Mouse (Mus musculus) mouse trophoblast stem cell (cell line): Measurements from ENCODE around the gene Stat5b.

Source experiments
- in situ Hi-C, 2 experiments: fragments of 300-500 bp; cut with MseI, MboI; formaldehyde crosslinking; loops; 2 replicates in 1 of 2; 3 replicates in 1 of 2; pipeline ENCODE4 v1.15.1; 2025

Stat5b gene

DNA sequence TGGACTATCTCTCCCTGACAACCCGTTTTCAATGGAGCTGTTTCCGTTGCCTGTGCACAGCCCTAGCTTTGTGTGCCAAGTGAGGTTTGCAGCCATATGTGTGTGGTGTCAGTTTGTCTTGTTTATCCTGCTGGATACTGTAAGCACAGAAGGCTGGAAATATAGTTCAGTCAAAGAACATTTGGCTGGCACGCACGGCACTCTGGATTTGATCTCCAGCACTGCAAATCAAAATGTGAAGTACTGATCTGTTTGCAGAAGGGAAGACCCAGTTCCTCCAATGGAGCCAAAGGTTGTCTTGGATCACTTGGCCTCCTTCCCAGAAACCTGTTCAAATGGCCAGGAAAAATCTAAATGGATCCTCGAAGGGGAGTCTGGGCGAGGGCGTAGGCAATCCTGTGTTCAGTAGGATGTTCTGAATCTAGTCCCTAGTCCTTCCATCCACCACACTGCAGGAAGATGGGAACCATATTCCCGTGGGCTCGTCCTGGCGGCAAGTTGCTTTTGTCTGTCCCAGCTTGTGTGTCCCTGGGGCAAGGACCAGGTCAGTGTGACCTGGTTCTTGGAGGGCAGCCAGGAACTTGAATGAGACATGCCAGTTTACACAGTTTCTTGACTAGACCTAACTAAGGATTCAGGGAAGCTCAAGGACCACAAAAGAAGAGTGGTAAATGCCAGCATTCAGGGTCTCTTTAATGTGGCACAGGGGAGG, 19.9 kb upstream of the Stat5b start:
- in situ Hi-C loops: no loop called here

DNA sequence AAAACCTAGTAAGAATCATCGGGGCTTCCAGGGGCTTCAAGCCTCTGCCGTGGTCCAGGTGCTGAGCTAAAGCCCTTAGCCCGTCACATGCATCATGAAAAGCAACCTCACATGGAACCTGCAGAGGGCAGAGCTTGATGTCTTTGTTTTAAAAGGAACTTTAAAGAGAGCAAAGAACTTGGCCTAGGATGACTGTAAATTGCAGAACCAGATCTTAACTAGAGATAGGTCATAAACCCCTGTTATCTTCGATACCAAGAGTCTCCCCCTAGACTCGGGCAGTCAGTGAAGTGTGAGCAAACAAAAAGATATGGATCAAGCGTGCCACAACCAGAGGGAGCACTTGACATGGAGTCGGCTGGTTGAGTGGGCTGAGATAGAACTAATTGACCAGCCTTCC, 15.1 kb upstream of the Stat5b start:
- in situ Hi-C loops: no loop called here

DNA sequence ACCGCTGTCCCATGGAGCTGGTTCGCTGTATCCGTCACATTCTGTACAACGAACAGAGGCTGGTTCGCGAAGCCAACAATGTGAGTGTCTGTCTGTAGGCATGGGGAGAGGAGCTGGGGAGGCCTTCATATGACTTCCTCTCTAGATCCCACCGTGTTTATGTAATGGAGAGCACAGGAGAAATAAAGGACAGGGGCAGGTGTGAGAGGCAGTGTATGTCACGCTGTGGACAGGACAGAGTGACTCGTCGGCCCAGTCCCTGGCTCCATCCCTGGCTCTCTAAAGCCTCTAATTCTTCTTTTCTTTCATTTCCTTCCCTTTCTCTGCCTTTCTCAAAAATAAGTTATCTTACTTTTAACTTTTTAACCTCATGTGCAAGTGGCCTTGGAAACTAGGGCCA, 12.6 kb upstream of the Stat5b start:
- in situ Hi-C loops: no loop called here

DNA sequence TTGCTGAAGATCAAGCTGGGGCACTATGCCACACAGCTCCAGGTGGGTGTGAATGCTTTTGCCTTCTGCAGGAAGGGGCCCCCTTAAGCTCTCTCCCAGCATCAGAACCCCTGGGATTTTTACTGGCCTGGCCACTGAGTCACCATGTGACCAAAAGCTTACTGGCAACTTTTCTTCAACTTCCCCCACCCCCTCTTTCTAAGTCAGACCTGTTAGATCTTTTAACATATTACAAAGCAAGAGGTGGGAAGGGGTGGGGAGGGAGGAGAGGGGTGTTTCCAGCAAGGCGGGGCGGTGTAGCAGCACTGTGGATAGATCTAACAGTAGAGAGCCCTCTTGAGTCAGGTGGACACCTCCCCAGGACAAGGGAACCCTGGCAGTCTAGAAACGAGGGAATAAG, 11.3 kb upstream of the Stat5b start:
- in situ Hi-C loops: no loop called here

DNA sequence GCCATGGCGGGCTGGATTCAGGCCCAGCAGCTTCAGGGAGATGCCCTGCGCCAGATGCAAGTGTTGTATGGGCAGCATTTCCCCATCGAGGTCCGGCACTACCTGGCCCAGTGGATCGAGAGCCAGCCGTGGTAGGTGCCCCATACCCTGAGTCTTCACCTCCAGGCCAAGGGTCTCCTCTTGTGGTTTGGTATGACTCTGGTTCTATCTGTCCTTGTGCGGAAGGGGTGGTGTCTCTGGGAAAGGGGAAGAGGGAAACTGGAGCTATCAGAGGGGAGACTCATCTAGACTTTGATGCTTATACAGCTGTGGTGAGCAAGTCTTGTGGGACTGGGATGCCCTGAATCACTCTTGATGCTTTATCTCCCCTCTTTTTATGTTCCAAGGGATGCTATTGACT, 10.8 kb upstream of the Stat5b start:
- in situ Hi-C loops: no loop called here

DNA sequence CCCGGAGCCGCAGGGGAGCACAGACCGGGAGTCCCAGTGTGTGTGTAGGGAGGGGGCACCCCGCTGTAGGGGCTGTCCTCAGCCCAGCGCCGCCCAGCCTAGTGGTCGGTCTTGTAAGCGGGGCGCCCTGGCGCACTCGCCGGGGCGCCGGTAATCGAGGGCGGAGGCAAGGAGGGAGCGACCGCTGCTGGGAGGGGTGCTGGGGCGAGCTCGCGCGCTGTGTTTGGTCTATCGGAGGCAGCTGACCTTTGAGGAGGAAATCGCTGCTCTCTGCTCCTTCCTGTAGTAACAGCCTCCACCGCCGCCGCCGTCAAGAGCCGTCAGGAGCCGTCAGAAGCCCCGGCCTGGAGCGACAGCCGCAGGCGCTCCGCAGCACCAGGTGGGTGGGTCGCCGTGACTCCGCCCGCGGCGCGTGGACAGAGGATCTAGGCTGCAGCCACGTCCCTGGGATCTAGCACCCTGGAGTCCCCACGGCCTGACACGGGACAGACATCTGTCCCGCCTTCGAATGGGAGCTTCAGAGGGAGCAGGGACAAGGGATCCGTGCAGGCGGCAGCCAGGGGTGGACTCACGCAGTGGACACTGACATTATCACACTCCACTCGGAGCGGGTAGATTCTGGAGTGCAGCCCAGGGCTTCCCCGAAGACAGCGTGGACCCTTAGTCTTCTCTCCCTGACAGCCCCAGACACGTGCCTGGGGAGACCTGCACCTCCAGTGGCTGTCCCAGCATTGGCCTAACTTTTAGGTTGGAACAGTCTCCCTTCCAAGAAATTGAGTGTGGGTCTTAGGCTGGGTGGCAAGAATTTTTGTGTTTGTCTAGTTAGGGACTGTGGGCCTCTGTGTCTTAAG, 9.9 kb upstream of the Stat5b start:
- in situ Hi-C loops: no loop called here

DNA sequence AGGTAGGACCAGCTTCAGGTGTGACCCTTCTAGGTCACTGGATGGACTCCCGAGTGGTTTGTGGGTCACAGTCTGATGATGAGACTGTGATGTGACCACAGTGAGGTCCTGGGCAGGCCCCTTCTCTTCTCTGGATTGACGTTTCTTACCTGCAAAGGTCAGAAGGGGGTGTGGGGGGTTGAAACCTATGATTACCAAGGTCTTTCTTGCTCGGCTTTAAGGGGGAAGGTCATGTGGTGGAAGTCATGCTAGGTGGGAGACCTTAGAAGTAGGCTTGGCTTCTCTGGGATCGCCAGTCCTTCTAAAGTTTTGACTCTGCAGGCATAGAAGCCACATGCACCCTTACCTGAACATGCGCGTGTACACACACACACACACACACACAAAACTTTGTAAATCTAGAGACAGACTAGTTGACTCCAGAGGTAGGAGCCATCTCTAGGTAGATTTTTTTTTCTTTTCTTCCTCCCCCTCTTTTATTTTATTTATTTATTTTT, 9.1 kb upstream of the Stat5b start:
- in situ Hi-C loops: no loop called here

DNA sequence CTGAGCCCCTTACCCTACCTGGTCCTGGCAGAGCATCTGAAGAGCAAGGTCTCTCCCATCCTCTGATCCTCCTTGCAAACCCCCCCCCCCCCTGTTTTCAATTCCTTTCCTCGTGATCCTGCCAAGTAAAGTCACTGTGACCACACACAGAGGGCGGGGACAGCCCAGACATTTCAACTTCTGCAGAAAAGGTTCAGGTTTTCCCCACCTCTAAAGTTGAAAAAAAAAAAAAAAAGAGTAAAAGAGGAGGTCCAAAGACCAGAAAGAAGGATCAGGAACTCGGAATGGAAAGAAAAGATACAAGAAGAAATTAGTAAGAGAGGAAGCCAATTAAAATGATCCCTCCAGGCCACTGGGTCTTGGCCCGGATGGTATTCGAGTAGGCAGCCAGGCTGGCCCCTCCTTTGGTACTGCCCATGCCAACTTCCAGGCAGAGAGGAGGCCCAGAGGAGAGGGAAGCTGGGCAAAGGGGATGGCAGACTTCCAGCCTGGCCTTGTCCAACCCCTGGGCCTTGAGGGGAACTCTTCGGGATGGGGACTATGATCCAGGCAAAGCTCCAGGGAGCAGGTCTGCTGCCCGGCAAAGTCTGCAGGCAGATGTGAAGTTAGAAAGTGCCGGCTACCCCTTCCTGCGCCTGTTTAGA, 8.5 kb upstream of the Stat5b start, which contains the start of gene Stat5a:
Gene Stat5a (plus strand): TSS at position 417 of the 644 bp plus-strand sequence.
- in situ Hi-C loops: no loop called here

DNA sequence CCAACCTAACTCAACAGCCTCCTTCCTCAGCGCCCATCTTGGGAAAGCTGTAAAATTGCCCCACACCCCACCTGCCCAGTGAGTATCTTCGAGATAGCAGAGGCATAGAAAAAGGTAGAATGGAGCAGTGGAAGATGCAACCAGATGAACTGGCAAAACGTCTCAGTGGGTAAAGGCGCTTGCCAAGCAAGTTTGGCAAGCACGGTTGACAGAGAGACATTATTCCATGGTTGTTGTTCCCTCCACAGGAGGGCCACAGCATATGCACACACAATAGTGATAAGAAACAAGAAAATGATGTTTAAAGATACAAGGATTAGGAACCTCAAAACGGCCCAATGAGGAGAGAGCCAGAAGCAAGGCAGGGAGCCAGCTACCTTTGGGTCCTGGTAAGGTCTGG, 7.4 kb upstream of the Stat5b start:
- in situ Hi-C loops: no loop called here

DNA sequence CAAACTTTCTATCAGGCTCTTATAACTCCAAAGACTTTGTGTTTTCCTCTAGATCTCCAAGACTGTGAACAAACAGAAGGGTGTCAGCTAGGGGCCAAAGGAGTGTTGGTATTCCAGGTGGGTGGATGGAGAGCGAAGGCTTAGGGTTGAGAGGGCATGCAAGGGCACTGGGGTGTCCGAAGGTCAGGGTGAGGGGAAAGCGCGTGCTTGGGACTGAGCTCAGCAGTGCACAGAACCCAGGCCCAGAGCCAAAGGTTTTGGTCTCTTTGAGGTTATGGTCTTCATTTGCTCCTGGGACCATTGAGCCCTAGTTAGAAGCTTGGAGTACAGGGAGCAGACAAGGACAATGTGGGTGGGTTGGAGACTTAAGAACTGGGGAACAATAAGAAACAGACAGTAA, 4.7 kb upstream of the Stat5b start:
- in situ Hi-C loops: no loop called here

DNA sequence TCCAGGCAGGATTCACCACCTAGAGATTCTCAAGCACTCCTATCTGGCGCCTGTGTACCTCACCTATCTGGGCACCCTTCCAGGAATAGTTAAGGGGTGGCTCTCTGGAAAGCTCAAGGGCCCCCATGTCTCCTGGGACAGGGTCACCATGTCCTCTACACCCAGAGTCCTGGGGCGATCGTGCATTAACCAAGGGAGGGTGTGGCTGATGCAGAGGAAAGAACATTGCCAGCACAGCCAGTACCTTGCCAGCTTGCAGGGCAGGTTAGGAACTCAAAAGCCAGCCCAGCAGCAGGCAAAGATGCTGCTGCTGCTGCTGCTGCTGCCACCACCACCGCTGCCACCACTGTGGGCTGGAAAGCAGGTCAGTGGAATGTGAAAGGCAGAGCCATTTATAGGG, 3.7 kb upstream of the Stat5b start:
- in situ Hi-C loops: no loop called here

DNA sequence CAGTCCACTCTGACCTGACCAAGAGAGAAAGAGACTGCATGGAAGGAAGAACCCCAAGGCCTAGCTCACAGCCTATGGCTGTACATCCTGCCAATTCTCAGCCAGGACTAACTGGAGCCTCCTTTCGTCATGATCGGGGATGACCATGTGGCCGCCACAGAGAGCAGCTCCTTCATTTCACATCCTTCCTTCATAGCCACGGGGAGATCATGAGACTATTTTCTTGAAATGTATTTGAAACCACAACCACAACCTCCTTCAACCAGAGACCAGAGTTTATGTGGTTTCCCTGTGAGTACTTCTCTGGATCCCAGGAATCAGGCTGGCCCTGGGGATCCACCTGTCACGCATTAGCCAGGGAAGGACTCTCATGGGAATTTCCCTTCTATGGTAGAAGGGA, 2.5 kb upstream of the Stat5b start:
- in situ Hi-C loops: no loop called here

DNA sequence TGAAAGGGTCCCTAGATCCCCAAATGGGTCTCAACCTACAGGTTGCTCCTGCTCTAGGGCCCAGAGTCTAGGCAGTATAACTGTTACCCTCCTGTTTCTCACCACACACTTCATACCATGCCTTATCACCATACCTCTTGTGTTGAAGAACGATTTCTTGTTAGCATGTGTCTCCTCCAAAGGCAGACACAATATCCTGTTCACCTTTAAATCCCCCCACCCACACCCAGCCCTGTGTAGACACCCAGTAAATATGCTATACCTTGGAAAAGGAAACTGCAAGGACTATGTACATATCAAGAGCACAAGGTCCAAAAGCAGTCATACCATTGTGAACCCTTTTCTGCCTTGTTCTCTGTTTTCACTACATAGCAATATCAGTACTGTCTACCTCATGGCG, 1.6 kb upstream of the Stat5b start:
- in situ Hi-C loops: no loop called here

DNA sequence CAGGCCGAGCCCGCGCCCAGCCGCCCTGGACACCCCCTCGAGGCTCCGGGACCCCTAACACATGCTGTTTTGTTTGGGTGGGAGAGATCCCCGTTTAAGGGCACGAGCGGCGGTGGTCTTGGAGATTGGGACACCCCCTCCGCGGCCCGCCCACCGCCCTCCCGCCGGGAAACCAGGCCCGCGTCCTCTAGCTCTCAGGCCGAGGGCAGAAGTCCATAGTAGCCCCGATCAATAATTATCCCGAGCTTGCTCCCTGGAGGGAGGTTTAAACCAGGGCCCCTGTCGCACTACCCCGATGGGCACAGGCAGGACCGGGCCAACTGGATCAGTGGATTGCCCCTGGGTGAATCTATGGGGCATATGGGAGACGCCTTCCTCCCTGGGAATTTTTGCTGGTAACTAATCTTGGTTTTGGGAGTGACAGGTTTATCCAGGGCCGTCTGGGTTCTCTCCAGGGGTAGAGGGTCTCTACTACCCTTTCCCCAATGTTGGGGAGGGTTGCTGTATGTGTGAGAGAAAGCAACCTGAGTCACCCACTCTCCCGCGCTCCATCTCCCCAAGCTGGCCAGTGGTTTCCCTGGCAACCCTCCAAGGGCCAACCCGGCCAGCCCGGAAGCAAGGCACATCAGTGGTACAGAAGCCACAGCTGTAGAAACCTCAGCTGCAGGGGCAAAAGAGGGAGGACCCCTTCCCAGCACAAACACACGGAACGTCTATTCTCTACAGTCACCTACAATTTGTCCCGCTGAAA, 429 bp upstream of the Stat5b start:
- in situ Hi-C loops: no loop called here

DNA sequence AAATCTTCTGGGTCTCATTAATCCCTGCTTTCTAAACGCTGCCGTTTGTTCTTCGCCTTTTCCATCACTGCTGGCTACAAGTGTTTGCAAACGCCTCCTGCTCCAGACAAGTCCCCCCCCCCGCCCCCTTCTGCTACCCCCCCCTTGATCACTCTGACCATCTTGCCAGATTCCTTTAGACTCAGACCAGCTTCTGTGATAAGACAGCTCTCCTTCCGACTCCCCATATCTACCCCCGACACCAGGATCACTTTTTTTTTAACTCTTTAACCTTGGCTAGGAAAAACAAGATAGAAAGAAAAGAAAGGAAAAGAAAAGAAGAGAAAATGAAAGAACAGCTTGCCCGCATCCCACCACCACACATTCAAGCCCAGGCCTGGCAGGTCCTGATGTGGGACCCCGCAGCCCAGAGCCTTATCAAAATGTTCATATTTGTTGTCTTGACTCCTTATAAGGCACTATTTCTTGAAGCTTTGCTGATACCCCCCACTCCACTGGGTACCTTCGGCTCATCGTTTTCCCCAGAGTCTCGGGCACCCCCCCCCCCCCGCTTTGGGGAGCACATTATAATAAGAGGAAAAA, 977 bp downstream of the Stat5b start:
- in situ Hi-C loops: no loop called here

DNA sequence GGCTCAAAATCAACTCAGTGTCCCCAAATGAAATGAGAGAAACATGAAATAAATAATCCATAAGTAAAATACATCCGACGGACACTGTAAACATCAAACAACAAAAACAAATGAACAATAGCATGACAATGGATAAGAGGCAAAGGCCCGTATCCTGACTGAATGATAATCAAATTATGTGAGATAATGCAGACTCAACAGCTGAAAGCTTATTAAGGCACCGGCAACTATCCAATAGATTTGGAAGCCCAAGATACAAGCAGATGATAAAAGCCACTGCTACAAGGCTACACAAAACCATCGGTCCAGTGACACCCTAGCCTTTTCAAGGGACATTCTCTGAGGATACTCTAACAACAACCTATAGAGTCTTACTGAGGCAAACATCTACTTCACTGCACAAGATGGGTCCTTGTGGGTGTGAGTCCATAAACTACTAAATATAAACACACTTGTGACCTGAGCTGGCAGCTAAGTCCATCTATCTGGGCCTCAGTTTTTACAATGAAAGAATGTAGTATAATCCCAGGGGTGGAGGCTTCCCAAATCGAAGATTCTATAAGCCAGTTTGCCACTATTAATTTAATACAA, 1.6 kb downstream of the Stat5b start:
- in situ Hi-C loops: no loop called here

DNA sequence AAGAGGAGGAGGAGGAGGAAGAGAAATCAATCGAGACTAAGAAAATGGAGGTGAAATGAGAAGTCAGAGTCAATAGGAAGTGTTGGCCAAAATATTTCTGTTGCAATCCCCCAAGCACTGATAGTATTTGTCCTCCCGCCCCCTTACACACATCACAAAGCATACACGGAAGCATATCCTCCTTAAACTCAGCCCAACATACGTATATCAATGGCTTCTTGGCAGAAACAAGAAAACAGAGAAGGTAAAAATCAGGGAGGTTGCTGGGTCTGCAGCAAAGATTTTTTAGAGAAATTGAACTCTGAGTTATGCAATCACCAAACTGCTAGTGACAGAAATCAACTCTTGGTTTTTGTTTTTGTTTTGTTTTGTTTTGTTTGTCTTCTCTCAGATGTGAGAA, 2.4 kb downstream of the Stat5b start:
- in situ Hi-C loops: no loop called here

DNA sequence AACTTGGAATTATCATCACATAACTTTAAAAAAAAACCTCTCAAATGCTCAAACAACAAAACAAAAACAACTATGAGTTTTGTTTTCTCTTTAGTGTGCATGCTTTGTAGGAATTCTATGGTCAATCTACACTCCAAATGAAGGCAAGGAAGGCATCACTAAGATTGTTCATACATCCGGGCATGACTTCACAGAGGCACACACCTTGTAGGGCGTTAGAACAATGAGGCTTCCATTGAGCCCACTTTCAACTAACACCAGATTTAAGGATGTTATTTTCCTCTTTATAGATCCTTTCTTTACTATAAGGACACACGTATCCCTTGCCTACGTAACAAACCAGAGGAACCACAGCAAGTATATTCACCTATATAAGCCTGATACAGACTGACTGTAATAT, 3.0 kb downstream of the Stat5b start:
- in situ Hi-C loops: no loop called here

DNA sequence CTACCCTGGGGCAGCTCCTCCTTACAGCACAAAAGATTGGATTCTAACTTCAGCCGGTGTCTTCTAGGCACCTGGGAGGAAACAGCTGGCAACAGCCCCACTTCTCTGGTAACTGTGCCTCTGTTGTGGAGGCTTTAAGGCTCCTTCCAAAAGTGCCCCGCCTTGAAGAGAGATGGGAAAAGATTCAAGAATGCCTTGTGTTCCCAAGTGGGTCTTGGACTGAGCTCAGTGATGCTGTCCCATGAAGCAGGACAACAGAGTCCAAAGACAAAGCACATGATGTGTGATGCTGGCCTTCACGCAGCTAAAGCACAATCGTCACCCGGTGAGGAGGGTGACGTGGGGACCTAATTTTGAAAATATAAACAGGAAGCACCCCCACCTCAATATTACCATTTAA, 4.7 kb downstream of the Stat5b start:
- in situ Hi-C loops: no loop called here

DNA sequence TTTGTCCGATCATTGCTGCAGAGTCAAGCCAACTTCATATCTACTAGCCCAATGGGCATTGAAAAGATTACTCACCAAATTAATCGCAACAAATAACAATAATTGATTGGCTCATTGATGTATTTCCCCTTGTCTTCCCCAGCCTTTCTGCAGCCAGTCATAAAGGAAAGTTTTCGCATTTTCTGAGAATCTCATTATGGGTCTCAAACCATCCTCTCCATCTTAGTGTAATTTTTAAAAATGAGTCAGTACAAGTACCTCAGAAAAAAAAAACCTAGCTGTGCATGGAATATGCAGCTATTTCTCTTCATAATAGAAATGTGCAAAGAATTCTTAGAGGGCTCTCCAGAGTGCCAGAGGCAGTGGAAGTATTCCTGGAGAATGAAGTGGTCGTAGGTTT, 6.4 kb downstream of the Stat5b start:
- in situ Hi-C loops: no loop called here

DNA sequence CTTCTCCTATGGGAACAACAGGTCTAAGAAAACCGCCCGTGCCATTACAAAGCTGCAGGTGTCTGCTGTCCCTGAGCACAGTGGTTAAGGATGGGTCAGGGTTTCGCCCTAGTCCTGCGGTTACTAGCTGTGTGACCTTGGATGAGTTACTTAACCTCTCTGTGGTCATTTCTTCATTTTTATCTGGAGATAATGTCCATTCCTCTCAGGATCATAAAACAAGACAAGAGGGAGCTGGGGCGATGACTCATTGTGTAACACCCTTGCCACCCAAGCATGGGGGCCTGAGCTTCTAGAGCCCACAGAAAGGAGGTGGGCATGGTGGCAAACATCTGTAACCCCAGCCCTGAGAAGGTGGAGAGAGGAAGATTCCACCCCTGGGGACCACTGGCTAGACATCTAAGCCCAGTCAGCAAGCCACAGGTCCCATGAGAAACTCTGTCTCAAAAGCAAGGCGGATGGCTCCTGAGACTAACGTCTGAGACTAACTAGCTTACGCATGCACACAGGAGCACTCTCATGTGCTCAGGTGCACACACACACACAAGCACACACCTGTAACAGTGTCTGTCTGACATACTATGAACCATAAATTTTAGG, 7.4 kb downstream of the Stat5b start:
- in situ Hi-C loops: no loop called here
